Mouse (Mus musculus) stomach, postnatal 0 days (tissue): ENCODE measurements around the gene Prpsap2.

Experiments
- CTCF ChIP-seq: IDR thresholded peaks from 2 replicates; pipeline ENCODE4 v1.5.1; 2016; ENCODE audit warnings: antibody characterized with exemption, low read depth, mild to moderate bottlenecking, moderate library complexity
- EP300 ChIP-seq: optimal IDR thresholded peaks from 2 replicates; pipeline ENCODE3; 2016; ENCODE audit warnings: antibody characterized with exemption

GRCm38 (mm10) chr11:61719387-61719786 is 42.5 kb downstream of the Prpsap2 start:
- TF ChIP-seq CTCF (no peak), EP300 (no peak)
